29 mouse cellular contexts compared by ENCODE assay signal in genomic region chrX:169094601-169095000, GRCm38 (mm10).
DNase-seq lines count a peak whose midpoint lies in the region; ATAC-seq lines count a peak whose summit lies in the region.
"Had no signal": no experiment of that assay in that cellular context is flagged by ENCODE, and none has a peak within 500 bp of the region (broad histone marks: within the 10 kb centered on the region; RNA-seq: fewer than 3 reads in every experiment).

No protein-coding gene starts in this region.

- no peaks in the 10 kb centered on the region for H3K27me3 ChIP-seq in liver, embryonic 11.5 days (replicated peaks; ENCODE audit: control insufficient read depth, insufficient read depth, low read length)
- no peaks in the 10 kb centered on the region for H3K27me3 ChIP-seq in liver, embryonic 16.5 days (ENCODE audit: control insufficient read depth, insufficient read depth, low read depth, low read length)
- no peaks in the 10 kb centered on the region for H3K27me3 ChIP-seq in forebrain, embryonic 15.5 days
- H3K27me3 ChIP-seq: embryonic facial prominence, embryonic 15.5 days; neural tube, embryonic 12.5 days had no signal

- H3K4me3 ChIP-seq in liver, embryonic 11.5 days (ENCODE audit: low read depth, low read length): no peak overlapping the region
- no peak overlapping the region for H3K4me3 ChIP-seq in liver, embryonic 16.5 days (ENCODE audit: low read depth, low read length)
- H3K4me3 ChIP-seq in forebrain, embryonic 15.5 days: no peak overlapping the region
- H3K4me3 ChIP-seq: embryonic facial prominence, embryonic 10.5 days; embryonic facial prominence, embryonic 15.5 days; forebrain, embryonic 13.5 days; limb, embryonic 12.5 days; midbrain, embryonic 12.5 days; myocyte; neural tube, embryonic 12.5 days had no signal

- H3K4me2 ChIP-seq in liver, embryonic 11.5 days: no peak overlapping the region
- no peak overlapping the region for H3K4me2 ChIP-seq in liver, embryonic 16.5 days (ENCODE audit: low read depth, low read length)
- no peak overlapping the region for H3K4me2 ChIP-seq in forebrain, embryonic 15.5 days (replicated peaks)
- H3K4me2 ChIP-seq: embryonic facial prominence, embryonic 15.5 days; forebrain, embryonic 13.5 days; heart, embryonic 11.5 days; hindbrain, embryonic 14.5 days; limb, embryonic 12.5 days; midbrain, embryonic 12.5 days; neural tube, embryonic 12.5 days had no signal

- no peak for DNase-seq in liver, embryonic 11.5 days (ENCODE audit: low spot score)
- DNase-seq in liver: no peak
- no peak for DNase-seq in spleen, adult 18-20 months
- DNase-seq in kidney, adult 8-10 months: no peak
- DNase-seq: adrenal gland, postnatal 36 days; cerebellum, adult 18-20 months; cerebellum, postnatal 14 days; gastrocnemius, postnatal 25 days; heart, adult 18-20 months; heart, postnatal 36 days; kidney, postnatal 14 days; lung, adult 18-20 months; right cerebral cortex, postnatal 25 days; thymus, postnatal 14 days had no signal

- peak; percentile 75 for ATAC-seq in liver, embryonic 11.5 days (replicated peaks; ENCODE audit: low FRiP score)
- peak; percentile 87 to 91 for ATAC-seq in hematopoietic stem cell, adult 5-6 weeks (replicated peaks in 1 of 2; ENCODE audit: insufficient read depth in 1 of 2, low FRiP score in 2 of 2, low TSS enrichment in 1 of 2, low read depth in 1 of 2, poor library complexity in 2 of 2, severe bottlenecking in 2 of 2)
- peak; percentile 27; the same call in 1 of the 2 replicates for ATAC-seq in liver, embryonic 16.5 days (ENCODE audit: low read depth)
- ATAC-seq in forebrain, embryonic 15.5 days (replicated peaks): no peak
- ATAC-seq: forebrain, embryonic 13.5 days; intestine, postnatal 0 days; lung, postnatal 0 days had no signal

- 24% methylated on average over 2 of the region's 2 CpGs for WGBS in liver, embryonic 11.5 days
- 19% methylated on average over 2 of the region's 2 CpGs for WGBS in liver, embryonic 16.5 days (ENCODE audit: insufficient replicate concordance)
- 79% methylated on average over 2 of the region's 2 CpGs for WGBS in forebrain, embryonic 15.5 days

- H3K27ac ChIP-seq in liver, embryonic 11.5 days (ENCODE audit: low read depth, low read length): no peak overlapping the region
- no peak overlapping the region for H3K27ac ChIP-seq in liver, embryonic 16.5 days (ENCODE audit: low read length)
- H3K27ac ChIP-seq in forebrain, embryonic 15.5 days (replicated peaks): no peak overlapping the region
- H3K27ac ChIP-seq: embryonic facial prominence, embryonic 10.5 days; embryonic facial prominence, embryonic 15.5 days; forebrain, embryonic 13.5 days; hindbrain, embryonic 14.5 days; limb, embryonic 12.5 days; macrophage; midbrain, embryonic 12.5 days; neural tube, embryonic 12.5 days had no signal

- no peaks in the 10 kb centered on the region for H3K36me3 ChIP-seq in liver, embryonic 11.5 days (ENCODE audit: control insufficient read depth, insufficient read depth, low read length)
- H3K36me3 ChIP-seq in liver, embryonic 16.5 days (ENCODE audit: control insufficient read depth, insufficient read depth): no peaks in the 10 kb centered on the region
- no peaks in the 10 kb centered on the region for H3K36me3 ChIP-seq in forebrain, embryonic 15.5 days
- H3K36me3 ChIP-seq: embryonic facial prominence, embryonic 10.5 days; embryonic facial prominence, embryonic 15.5 days; limb, embryonic 12.5 days; midbrain, embryonic 12.5 days; neural tube, embryonic 12.5 days had no signal

- no peak overlapping the region for H3K9ac ChIP-seq in liver, embryonic 11.5 days (ENCODE audit: low read depth, low read length)
- no peak overlapping the region for H3K9ac ChIP-seq in liver, embryonic 16.5 days (ENCODE audit: low read depth, low read length)
- no peak overlapping the region for H3K9ac ChIP-seq in forebrain, embryonic 15.5 days (replicated peaks)
- H3K9ac ChIP-seq: embryonic facial prominence, embryonic 15.5 days; forebrain, embryonic 13.5 days; hindbrain, embryonic 14.5 days; limb, embryonic 12.5 days; midbrain, embryonic 12.5 days; neural tube, embryonic 12.5 days had no signal

- H3K4me1 ChIP-seq in liver, embryonic 11.5 days (replicated peaks; ENCODE audit: control insufficient read depth, insufficient read depth, low read length): peaks cover 4% of the 10 kb centered on the region; the same call in 1 of the 2 replicates
- no peaks in the 10 kb centered on the region; the same call in 1 of the 2 replicates for H3K4me1 ChIP-seq in liver, embryonic 16.5 days (ENCODE audit: control insufficient read depth, low read depth, low read length)
- no peaks in the 10 kb centered on the region for H3K4me1 ChIP-seq in forebrain, embryonic 15.5 days
- H3K4me1 ChIP-seq: embryonic facial prominence, embryonic 10.5 days; embryonic facial prominence, embryonic 15.5 days; forebrain, embryonic 13.5 days; limb, embryonic 12.5 days; midbrain, embryonic 12.5 days; neural tube, embryonic 12.5 days had no signal

- H3K9me3 ChIP-seq in liver, embryonic 11.5 days (ENCODE audit: control insufficient read depth, low read length): no peaks in the 10 kb centered on the region
- H3K9me3 ChIP-seq in liver, embryonic 16.5 days (replicated peaks; ENCODE audit: control insufficient read depth, low read length): no peaks in the 10 kb centered on the region
- no peaks in the 10 kb centered on the region for H3K9me3 ChIP-seq in forebrain, embryonic 15.5 days
- H3K9me3 ChIP-seq: embryonic facial prominence, embryonic 10.5 days; embryonic facial prominence, embryonic 15.5 days; forebrain, embryonic 13.5 days; limb, embryonic 12.5 days; midbrain, embryonic 12.5 days; neural tube, embryonic 12.5 days had no signal
